Mouse (Mus musculus): ENCODE results near the gene Laptm5.
A peak's percentile ranks its signal among the peaks of the same experiment; 100 is the strongest.

Laptm5 gene

DNA sequence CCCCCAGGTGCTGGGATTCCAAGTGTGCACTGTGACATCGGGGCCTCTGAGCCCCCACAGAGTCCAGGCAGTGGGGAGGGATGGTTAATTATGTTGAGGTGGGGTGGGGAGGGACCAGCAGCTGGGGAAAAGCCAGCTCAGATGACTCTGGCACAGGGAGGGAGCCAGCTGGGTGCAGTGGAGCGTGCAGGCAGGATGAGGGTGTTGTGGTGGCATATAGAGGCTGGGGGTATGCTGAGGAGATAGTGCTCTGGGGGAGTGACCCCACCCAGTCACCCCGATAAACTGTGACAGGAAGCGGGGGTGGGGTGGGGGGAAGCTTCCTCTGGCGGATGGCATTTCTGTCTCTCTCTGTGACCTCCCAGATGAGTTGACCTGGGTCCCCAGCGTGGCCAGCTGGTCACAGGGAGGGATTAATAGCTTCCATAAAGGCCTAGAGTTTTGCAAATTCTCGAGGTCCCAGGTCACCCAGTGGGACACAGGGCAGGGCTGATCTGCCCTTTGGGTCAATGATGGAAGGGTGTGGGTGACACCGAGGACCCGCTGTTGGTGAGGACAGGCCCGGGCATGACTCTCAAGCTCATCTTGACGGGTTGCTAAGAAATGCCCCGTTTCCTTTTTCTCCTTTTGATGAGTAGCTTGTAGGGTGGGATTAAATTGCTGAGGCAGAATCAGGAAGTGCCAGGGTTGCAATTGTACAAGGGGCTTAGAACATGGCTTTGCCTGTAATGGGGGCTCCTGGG, 8.2 kb downstream of the Laptm5 start:
- DNase-seq, result peak; percentile 8

DNA sequence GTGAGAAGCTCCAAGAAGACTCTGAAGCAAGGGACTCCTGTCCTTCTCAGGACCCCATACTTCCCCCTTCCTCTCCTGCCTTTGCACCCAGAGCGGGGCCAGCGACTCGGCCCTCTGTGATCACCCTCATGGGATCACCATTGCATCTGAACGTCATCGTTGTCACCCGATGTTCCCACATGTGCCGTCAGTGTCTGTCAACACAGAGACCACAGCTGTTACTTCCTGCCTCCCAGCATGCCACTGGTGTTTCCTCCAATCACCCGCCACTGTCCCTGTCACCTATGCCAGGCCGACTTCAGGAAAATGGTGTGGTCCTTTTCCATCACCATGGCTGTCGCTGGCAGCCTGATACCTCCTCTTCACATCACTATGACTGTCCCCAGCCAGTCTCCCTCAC, 9.1 kb downstream of the Laptm5 start:
- no peak for DNase-seq

DNA sequence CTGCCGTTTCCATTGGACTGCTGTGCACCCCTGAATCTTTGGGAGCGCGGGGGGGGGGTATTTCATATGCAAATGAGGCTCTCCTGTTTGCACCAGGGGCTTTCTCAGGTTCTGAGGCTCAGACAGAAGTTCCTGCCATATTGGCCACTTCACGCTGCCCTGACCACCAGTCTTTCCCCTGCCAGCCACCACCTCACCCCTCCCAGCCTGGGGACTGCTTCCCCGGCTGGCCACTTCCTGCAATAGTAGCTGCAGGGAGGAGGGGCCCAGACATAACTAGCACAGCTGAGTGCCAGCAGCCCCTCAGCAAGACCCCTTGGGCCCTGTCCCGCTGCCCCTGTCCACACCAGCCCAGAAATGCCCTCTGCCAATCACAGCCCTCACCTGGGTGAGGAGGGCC, 13.3 kb downstream of the Laptm5 start:
- DNase-seq, result no peak

DNA sequence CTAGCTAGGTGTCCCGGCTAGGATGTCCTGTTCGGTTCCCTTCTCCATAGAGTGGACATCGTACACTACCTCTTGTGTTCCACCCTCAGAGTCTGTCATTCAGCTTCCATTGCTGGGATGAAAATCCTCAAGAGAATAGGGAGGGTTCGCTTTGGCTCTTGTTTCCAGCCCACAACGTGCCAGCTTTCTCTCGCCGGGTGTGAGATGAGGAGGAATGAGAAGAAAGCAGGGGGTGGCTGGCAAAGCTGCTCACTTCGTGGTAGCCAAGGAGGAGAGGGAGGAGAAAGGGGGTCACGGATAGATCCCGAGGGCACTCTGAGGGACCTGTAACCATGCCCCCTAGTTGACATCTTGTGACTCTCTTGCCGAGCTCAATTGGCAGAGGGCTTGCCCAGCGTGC, 14.9 kb downstream of the Laptm5 start:
- no peak for DNase-seq

DNA sequence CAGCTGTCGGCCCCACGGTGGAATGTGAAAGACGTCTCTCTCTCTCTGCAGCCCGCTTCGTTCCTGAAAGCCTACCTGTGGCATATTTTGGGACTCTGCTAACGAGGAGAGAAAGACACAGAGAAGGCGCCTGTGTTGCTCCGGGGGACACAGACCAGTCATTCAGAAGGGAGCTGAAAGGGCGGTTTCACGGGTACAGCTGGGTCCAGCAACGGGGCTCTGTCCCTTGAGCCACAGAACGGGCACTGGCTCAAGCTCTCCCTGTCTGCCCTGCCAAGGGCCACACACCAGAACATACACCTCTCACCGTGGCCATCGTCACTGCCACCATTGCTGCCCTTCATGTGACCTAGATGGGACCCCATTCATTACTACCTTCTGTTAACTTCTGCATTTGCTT, 29.7 kb downstream of the Laptm5 start:
- no peak for DNase-seq

DNA sequence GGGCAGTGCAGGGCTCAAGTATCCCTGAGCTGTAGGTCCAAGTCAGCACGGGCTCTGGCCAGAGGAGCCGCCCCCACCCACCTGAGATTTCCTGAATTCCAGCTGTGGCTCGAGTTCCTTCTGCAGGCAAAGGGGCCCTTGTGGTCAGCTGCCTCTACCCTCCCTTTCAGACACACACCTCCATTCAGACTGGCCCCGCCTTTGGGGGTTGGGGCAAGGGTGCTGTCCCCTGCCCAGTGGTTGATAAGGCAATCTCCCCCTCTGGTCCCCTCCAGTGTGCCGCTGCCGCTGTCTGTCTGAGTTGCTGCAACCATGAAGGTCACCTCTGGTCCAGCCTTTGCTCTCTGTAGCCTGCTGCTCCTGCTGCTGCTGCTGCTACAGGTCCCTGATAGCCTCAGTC, 31.2 kb downstream of the Laptm5 start, which contains the start of gene Matn1:
Gene Matn1, plus strand, starts transcription at position 274 of the 400 bp plus-strand sequence.
- DNase-seq, result no peak

GRCm38 (mm10) chr4:130944779-130945178, 31.9 kb downstream of the Laptm5 start:
- DNase-seq, result no peak

GRCm38 (mm10) chr4:130947094-130947647, 34.2 kb downstream of the Laptm5 start:
- peak; percentile 23 for DNase-seq

GRCm38 (mm10) chr4:130949821-130950384, 37.0 kb downstream of the Laptm5 start:
- no peak for DNase-seq

- DNase-seq, result peak; percentile 22
These were observed 39.6 kb downstream of the Laptm5 start for GRCm38 (mm10) chr4:130952531-130952930.

DNA sequence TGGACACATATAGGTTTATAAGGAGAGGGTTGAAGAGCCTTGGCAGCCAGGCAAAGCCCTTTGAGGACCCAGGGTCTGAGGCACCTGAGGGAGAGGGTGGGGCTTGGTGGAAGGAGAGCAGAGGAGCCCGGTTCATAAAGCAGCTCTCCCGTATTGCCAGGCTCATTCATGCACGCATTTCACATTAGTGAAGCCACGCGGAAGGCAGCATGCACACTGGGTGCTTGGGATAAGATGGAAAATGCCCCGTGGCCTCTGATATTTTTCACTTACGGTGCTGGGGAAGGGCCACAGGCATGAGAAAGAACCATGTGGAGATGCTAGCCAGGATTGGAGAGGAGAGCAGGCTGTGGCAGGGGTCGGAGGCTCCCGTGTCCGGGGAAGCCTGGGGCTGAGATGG, 44.2 kb downstream of the Laptm5 start:
- DNase-seq, result no peak

DNA sequence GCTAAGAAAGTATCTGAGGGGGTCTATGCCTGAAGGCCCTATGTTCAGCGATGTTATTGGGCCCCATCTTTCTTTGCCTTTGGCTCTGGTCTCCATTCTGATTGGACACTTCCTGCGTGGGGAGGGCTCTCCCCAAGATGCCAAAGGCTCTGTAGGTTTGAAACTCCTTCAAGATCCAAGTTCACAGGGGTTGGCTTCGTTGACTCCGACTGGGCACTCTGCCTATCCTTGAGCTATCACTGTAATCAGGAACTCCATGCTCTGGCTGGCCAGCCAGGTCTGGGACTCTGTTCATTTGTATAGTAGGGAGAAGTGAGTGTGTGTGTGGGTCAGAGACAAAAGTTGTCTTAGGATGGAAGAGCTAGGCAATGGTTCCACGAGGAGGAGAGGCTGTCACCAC, 45.9 kb downstream of the Laptm5 start:
- DNase-seq, result no peak

GRCm38 (mm10) chr4:130959678-130960077, 46.8 kb downstream of the Laptm5 start:
- DNase-seq, result no peak

DNA sequence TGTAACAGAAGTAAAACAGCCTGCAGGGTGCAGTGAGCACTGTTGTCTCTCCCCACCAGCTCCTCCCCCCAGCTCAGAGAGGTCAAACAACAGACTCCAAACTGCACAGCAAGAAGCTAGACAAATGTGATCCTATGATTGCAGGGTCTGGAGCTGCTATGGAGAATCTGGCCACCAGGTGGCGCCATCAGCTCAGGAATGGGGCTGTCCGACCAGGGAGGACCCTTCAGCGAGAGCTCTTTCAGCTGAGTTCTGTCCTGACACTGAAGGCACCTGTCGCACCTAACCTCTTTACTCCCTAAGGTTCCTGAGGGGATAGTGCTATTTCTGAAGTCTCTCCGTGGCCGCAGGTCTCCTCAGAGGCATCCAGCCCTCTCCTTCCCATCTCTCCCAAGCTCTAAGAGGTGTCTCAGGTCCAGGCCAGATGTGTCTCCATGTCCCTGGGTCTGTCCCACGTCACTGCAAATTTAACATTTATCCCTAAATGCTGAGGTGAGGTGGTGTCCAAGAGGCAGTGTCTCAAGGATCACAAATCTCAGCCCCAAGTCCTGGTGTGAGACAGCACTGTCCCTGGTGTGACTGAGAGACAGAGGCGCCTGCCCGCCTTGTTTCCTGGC, 47.3 kb downstream of the Laptm5 start:
- peak; percentile 83 for DNase-seq

- no peak for DNase-seq
These were observed 58.4 kb downstream of the Laptm5 start for GRCm38 (mm10) chr4:130971278-130971677.

DNA sequence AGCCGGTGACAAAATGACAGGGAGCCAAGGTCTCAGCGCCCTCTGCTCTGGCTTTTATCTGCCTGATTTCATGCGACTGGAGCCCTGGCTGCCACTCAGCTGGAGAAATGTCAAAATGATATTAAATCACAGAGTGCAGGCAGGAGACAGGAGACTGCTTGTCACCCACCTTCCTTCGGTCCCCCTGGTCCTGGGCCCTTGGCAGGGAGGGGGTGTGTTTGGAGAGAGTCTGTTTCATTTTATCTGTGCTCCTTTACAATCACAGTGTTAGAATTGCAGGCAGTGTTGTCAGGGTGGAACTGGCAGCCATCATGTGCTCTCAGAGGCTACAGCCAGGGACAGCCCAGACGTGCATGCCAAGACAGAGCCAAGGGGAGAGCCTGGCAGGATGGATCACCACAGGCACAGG, 59.5 kb downstream of the Laptm5 start:
- no peak for DNase-seq

DNA sequence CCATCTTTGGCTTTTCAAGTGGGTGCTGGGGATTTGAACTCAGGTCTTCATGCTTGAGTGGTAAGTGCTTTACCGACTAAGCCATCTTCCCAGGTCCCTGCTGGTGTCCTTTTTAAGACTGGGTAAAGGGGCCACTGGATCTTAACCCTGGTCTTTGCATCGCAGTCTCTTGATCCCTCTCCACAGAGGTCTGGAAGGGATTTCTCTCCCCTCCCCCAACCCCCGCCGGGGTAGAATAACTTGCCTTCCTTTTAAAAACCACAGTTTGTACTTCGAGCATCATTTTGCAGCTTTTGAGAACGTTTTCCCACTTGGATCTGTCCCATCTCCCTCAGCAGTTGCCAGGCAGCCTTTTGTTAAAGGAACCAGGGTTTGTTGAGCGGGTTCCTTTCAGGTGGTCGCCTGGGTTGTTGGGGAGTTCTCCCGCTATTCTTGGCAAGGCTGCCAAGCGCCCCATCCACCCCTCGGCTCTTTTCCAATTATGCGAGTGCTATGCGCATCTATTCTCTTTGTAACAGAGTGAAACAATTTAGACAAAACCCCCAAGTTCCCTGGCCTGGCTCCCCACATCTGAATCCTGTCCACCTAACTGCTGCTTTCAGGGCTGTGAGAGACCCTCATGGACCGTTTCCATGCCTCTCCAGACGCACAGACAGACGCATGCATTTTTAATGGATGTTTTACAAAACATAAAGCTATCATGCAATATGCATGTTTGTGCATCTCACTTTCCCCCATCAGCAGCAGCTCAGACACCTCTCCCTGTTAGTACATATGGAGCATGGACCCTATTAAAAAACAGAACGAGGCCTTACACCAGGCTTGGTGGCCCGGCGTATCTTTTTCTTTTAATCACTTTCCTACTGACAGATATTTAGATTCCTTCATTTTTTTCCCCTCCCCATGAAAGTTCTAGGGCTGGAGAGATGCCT, 60.7 kb downstream of the Laptm5 start:
- DNase-seq, result no peak

- no peak for DNase-seq
These were observed 66.1 kb downstream of the Laptm5 start for GRCm38 (mm10) chr4:130978981-130979380.

- no peak for DNase-seq
These were observed 71.7 kb downstream of the Laptm5 start for GRCm38 (mm10) chr4:130984416-130985182.
